Mouse (Mus musculus) left cerebral cortex, postnatal 14 days (tissue): ENCODE data around the gene Usp17la. TPM values are rescaled to one million over a fixed set of nuclear protein-coding genes. Genes with fewer than 3 reads are reported as not detected.
"Not testable (repeated sequence)": the region's sequence is repeated elsewhere in the genome, so short reads cannot be mapped to it uniquely, and the experiment has no call there.

Source experiments
- DNase-seq, 2 experiments: peaks; one replicate each; pipeline ENCODE4 v3.0.0; 2021 to 2022; ENCODE audit warnings: low spot score in 2 of 2, mixed read lengths in 1 of 2
- intact Hi-C: fragments of 180-260 bp; cut with DNase I; formaldehyde crosslinking; loops from one replicate; pipeline ENCODE4 v1.15.1; 2025
- long read RNA-seq, 2 experiments: library from polyadenylated mRNA; stranded (forward); transcript quantifications; one replicate each; pipeline ENCODE4 v2.0.0; 2021
- total RNA-seq, 2 experiments: library from RNA; stranded (reverse); gene quantifications; 2 replicates each; pipeline ENCODE4 v1.2.3; 2021

Usp17la gene
- total RNA-seq = not detected
- long read RNA-seq, experiment 1 = 0 reads
- long read RNA-seq, experiment 2 = 0 reads

DNA sequence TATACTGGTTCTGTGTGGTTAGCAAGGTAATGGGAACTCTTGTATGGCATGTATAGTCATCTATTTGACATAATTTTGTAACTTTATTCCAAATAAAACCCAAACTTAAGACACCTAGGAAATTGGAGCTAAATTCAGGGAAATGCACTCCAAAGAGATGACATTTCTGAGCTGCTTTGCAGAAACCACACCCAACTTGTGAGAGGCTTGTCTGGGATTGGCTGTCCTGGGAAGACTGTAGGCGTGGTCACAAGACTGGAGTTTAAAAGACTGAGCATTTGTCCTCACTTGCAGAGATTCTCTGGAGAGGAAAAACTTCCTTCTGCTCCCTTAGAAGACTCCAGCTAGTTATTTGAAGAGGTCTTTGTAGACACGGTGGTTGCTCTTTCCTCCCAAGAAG lies at the start of gene Usp17la:
TSS of gene Usp17la (plus strand) at position 301 of the 400 bp plus-strand sequence.
- intact Hi-C loops, DNase-seq: not testable (repeated sequence)

DNA sequence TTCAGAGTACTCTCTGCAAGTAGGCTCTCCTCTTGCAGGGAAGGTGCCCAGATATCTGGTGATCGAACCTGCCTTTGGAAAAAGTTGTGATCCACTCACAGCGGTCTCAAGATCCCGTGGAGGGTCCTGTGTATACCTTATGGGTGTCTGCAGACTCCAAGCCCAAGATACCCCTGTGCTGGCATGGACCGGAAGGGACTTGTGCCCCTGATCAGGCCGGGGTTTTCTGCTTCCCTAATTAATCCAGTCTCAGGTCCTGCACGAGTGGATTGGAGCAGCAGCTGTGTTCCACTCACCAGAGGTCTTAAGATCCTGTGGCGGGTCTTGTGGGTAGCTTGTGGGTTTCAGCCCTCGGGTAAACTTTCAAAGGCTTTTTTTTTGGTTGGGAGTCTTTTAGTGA lies 46.5 kb upstream of the Usp17la start:
- DNase-seq, intact Hi-C loops: not testable (repeated sequence)

DNA sequence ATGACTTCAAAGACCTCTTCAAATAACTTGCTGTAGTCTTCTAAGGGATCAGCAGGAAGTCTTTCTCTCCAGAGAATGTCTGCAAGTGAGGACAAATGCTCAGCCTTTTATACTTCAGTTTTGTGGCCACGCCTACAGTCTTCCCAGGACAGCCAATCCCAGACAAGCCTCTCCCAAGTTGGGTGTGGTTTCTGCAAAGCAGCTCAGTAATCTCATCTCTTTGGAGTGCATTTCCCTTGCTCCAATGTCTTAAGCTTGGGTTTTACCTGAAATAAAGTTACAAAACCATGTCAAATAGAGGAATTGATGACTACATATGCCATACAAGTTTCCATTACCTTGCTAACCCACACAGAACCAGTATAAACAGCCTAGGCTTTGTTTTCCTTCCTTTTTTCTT lies 14.3 kb upstream of the Usp17la start, which contains the start of gene Usp17lb:
TSS of gene Usp17lb (minus strand) at position 101 of the 400 bp plus-strand sequence.
- DNase-seq = no peak
- intact Hi-C loops = no loop called here

DNA sequence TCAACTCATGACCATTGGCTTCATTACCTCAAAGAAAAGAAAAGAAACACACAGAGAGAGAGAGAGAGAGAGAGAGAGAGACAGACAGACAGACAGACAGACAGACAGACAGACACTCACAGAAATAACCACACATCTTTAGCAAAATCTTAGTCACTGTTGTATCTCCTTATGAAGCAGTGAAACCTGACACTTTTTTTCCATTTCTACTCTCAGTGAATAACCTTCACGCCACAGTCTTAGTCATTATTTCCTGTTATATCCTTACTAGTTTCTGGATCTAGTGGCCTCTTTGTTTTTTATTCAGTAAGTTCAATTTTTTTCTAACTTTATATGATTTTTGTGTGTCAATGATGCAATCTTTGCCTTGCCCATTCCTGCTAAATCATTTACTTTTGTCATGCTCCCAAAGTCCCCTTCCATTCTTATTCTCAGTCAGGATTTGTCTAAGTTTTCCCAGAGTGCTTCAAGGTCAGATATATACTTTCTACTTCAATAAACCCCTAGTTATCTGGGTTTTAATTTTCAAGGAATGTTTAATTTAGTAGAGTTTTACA lies 13.0 kb upstream of the Usp17la start:
- intact Hi-C loops = no loop called here
- DNase-seq = no peak

DNA sequence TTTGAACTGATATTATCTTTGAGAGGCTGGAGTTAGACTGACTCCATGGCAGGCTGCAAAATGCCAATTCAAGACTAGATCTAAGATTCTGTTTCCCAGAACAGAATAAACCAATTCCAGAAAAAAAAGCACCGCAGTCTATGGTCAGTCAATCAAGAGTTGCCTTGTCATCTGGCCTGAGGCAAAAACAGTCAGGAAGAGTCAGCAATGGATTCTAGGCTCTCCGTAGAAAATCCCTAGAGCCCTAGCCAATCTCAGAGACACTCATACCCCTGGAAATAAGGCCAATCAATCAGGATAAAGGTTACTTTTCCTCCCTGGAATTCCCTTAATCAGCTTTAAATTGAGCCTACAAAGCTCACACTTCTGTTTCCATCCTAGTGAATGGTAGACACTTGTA lies 5.3 kb upstream of the Usp17la start:
- intact Hi-C loops, DNase-seq: not testable (repeated sequence)

DNA sequence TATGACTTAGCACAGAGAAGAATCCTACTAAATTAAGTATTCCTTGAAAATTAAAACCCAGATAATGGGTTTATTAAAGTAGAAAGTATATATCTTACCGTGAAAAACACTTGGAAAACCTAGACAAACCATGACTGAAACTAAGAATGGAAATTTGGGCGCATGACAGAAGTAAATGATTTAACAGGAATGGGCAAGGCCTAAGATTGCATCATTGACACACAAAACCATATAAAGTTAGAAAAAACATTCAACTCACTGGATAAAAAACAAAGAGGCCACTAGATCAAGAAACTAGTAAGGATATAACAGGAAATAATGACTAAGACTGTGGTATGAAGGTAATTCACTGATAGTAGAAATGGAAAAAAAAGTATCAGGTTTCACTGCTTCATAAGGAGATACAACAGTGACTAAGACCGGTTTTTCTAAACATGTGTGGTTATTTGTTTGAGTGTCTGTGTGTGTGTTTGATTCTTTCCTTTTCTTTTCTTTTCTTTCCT lies 1.5 kb upstream of the Usp17la start:
- no peak for DNase-seq
- intact Hi-C loops = no loop called here

DNA sequence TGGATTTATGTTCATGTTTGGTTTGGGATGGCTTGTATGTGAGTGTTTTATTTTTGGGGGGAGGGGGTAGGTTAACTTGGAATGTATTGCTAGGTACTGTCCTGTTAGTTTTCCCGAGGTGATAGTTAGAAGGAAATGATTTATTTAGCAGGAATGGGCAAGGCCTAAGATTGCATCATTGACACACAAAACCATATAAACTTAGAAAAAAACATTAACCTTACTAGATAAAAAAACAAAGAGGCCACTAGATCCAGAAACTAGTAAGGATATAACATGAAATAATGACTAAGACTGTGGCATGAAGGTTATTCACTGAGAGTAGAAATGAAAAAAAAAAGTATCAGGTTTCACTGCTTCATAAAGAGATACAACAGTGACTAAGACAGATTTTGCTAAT lies 874 bp downstream of the Usp17la start:
- no peak for DNase-seq

DNA sequence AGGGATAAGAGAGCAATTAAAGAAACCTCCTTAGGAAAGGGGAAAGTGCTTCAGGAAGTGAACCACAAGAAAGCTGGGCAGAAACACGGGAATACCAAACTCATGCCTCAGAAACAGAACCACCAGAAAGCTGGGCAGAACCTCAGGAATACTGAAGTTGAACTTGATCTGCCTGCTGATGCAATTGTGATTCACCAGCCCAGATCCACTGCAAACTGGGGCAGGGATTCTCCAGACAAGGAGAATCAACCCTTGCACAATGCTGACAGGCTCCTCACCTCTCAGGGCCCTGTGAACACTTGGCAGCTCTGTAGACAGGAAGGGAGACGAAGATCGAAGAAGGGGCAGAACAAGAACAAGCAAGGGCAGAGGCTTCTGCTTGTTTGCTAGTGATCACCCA lies 4.6 kb downstream of the Usp17la start:
- DNase-seq = no peak
- intact Hi-C loops = no loop called here

More for the DNA sequence above, 874 bp downstream of the Usp17la start:
- intact Hi-C loops = no loop called here

DNA sequence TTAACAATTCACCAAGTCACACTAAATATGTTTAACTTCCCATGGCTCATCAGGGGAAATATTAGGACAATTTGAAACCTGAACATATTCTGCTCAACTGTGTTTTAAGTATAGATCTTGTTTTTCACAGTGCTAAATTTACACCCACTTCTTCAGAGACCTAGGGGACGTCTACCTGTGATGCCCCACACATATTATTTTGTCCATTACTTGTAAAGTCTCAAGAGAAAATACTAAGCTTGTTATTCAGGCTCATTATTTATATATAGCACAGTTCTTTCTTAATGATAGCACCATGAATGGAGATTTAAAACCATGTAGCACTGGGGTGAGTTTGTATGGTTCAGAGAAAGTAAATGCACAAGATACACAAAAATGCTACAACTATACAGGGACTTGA lies 20.9 kb downstream of the Usp17la start, which contains the start of gene Olfr665:
TSS of gene Olfr665 (plus strand) at position 301 of the 400 bp plus-strand sequence.
- DNase-seq = no peak
- intact Hi-C loops = no loop called here

DNA sequence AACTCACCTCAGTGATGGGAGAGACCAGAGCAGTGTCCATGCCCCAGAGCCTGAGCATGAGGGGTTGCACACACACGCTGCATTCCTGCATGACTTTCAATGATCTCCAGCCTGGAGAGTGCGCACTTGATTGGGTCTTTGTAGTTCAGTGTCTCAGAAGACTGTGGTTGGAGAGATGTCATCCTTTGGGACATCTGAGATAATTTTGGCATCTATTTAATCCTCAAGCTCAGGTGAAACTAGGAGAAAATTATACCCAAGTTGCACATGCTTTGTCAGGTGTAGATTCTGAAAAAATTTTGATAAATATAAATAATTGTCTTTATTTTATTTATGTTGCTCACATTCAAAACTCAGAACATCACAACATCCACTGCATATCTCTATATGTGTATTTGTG lies 39.0 kb downstream of the Usp17la start, which contains the start of gene Olfr666:
TSS of gene Olfr666 (minus strand) at position 101 of the 400 bp plus-strand sequence.
- intact Hi-C loops = no loop called here
- DNase-seq = no peak

Other genes with a start within 250 kb of the Usp17la start
- not detected for gene Olfr656, start 243.1 kb upstream of the Usp17la start, total RNA-seq
- gene Olfr657, start 232.2 kb upstream of the Usp17la start, total RNA-seq = not detected
- gene Olfr658, start 209.7 kb upstream of the Usp17la start, total RNA-seq = not detected
- gene Olfr659, start 190.3 kb upstream of the Usp17la start, total RNA-seq = not detected
- gene Olfr661, start 170.5 kb upstream of the Usp17la start, total RNA-seq = not detected
- not detected for gene Usp17le, start 79.5 kb upstream of the Usp17la start, total RNA-seq
- gene Usp17lb, start 14.4 kb upstream of the Usp17la start, total RNA-seq = not detected
- gene Olfr665, start 21.0 kb downstream of the Usp17la start, total RNA-seq = not detected
- not detected for gene Olfr666, start 38.9 kb downstream of the Usp17la start, total RNA-seq
- gene Olfr667, start 64.5 kb downstream of the Usp17la start, total RNA-seq = not detected
- not detected for gene Olfr668, start 71.0 kb downstream of the Usp17la start, total RNA-seq
- gene Olfr669, start 77.2 kb downstream of the Usp17la start, total RNA-seq = not detected
- not detected for gene Olfr670, start 105.6 kb downstream of the Usp17la start, total RNA-seq
- not detected for gene Olfr671, start 122.1 kb downstream of the Usp17la start, total RNA-seq
- not detected for gene Olfr672, start 145.0 kb downstream of the Usp17la start, total RNA-seq
- gene Olfr675, start 171.5 kb downstream of the Usp17la start, total RNA-seq = not detected
- not detected for gene Olfr676, start 175.7 kb downstream of the Usp17la start, total RNA-seq
- not detected for gene Olfr677, start 194.4 kb downstream of the Usp17la start, total RNA-seq
- not detected for gene Olfr678, start 207.5 kb downstream of the Usp17la start, total RNA-seq
- not detected for gene Olfr679, start 224.2 kb downstream of the Usp17la start, total RNA-seq
- gene Olfr680-ps1, start 235.8 kb downstream of the Usp17la start, total RNA-seq = not detected